Mouse (Mus musculus) forebrain, embryonic 11.5 days (tissue): ENCODE measurements around the gene Arglu1. TPM values are rescaled to one million over a fixed set of nuclear protein-coding genes. Genes with fewer than 3 reads are reported as not detected.
A peak's percentile ranks its signal among the peaks of the same experiment; 100 is the strongest.

Experiments
- ATAC-seq: fragments of 200-750 bp; cut with Nextera tagmentation; replicated peaks from 2 replicates; pipeline ENCODE4 v1.8.0; 2017; ENCODE audit warnings: moderate TSS enrichment; ENCODE audit not compliant: low FRiP score
- DNase-seq: peaks from one replicate; pipeline ENCODE4 v3.0.0-alpha.2; 2017; ENCODE audit warnings: low spot score
- H3K27ac ChIP-seq: fragments of 300-500 bp; sonication (generic); 2 replicates; pipeline ENCODE4 v1.5.1; 2014; ENCODE audit warnings: low read depth, low read length
- H3K27me3 ChIP-seq: fragments of 300-500 bp; sonication (generic); 2 replicates; pipeline ENCODE4 v1.6.1; 2014; ENCODE audit warnings: mild to moderate bottlenecking, low read length, mixed read lengths; ENCODE audit not compliant: control insufficient read depth, insufficient read depth
- H3K36me3 ChIP-seq: fragments of 300-500 bp; sonication (generic); 2 replicates; pipeline ENCODE4 v1.6.1; 2014; ENCODE audit warnings: mild to moderate bottlenecking, low read length, moderate library complexity, mixed read lengths; ENCODE audit not compliant: control insufficient read depth, insufficient read depth
- H3K4me1 ChIP-seq: fragments of 300-500 bp; sonication (generic); replicated peaks from 2 replicates; pipeline ENCODE4 v1.6.1; 2014; ENCODE audit warnings: low read length, mixed read lengths; ENCODE audit not compliant: control insufficient read depth, insufficient read depth
- H3K4me2 ChIP-seq: fragments of 300-500 bp; sonication (generic); 2 replicates; pipeline ENCODE4 v1.6.1; 2014; ENCODE audit warnings: low read depth, mild to moderate bottlenecking, low read length, moderate library complexity, mixed read lengths; ENCODE audit not compliant: severe bottlenecking
- H3K4me3 ChIP-seq: fragments of 300-500 bp; sonication (generic); 2 replicates; pipeline ENCODE4 v1.5.1; 2014; ENCODE audit warnings: low read depth, low read length
- H3K9ac ChIP-seq: fragments of 300-500 bp; sonication (generic); 2 replicates; pipeline ENCODE4 v1.6.1; 2014; ENCODE audit warnings: low read length
- H3K9me3 ChIP-seq: fragments of 300-500 bp; sonication (generic); 2 replicates; pipeline ENCODE4 v1.6.1; 2016; ENCODE audit warnings: low read length, mixed read lengths; ENCODE audit not compliant: control insufficient read depth
- WGBS: fragments of 180-500 bp; shearing (Covaris S2); extraction: QIAGEN DNeasy Blood & Tissue Kit; methylation state at CpG from one replicate; pipeline ENCODE4 v1.1.7; 2014; 5-methylcytosine and 5-hydroxymethylcytosine counted together
- polyA plus RNA-seq: library from polyadenylated mRNA; unstranded; fragments of >200 nt; fragmentation: Nextera tagmentation; extraction: Ambion mirVana; gene quantifications from 2 replicates; pipeline ENCODE4 v1.2.1, GENCODE M21; 2014

Gene Arglu1
- polyA plus RNA-seq, 1 experiment from 2014 or later, result 171 TPM

DNA sequence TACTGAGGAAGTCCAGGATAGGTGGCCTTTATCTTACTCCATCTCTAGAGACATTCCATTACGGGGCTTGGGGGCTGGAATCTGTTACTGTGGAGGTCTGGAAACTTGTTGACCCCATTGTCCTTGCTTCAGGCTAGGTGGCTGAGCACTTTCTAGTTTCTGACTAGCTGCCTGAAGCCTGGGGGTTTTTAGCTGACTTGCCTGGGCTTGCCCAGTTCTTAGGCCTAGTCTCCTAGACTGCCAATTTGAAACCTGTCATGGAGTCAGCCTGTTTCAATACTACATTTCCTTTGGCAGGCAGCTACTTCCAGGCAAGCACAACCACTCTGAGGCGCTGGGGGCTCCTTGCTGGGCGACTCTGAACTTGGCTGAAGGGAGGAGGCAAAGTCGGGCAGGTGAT, 9.9 kb upstream of the Arglu1 start:
- H3K27ac ChIP-seq, result no peak overlapping the region
- H3K27me3 ChIP-seq, result no peaks in the 10 kb centered on the region
- H3K36me3 ChIP-seq, result no peaks in the 10 kb centered on the region
- no peak overlapping the region for H3K9ac ChIP-seq
- DNase-seq, result no peak
- H3K4me3 ChIP-seq, result no peak overlapping the region
- H3K4me1 ChIP-seq, result no peaks in the 10 kb centered on the region
- WGBS, result 80% methylated on average over 4 of the region's 4 CpGs
- no peak overlapping the region for H3K4me2 ChIP-seq
- ATAC-seq, result no peak
- H3K9me3 ChIP-seq, result no peaks in the 10 kb centered on the region

DNA sequence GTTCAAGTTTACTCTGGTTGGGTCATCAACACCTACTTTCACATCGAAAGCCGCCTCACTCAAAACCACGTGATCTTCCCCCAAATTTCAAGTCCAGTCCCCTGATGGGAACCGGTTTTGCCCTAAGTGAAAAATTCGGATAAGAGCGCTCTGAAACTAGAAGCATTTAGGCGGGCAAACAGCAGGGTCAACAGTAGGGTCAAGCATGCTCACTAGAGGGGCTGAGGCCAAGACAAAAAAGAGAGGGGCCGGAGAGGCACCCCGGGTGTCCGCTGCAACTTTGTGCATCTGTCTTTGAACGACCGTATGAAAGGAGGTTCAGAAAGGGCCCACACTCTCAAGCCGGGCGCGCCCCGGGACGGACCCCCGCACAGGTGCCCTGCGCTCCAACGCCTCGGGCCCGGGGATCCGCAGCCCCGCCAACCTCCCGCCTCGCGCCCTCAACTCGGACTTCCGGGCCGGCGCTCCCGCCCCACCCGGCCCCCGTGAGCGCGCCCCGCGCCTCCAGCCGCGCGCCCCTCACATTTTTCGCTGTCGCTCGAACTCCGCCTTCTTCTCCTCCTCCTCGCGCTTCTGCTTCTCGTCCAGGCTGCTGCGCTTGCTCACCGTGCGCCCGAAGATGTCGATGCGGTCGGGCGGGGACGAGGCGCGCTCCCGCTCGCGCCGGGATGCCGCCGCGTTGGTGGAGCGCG, 721 bp downstream of the Arglu1 start:
- Histone ChIP-seq H3K4me2 (peak overlapping the region; percentile 78), H3K4me1 (peaks cover 18% of the 10 kb centered on the region), H3K9ac (peak overlapping the region; percentile 99), H3K9me3 (no peaks in the 10 kb centered on the region), H3K36me3 (no peaks in the 10 kb centered on the region), H3K4me3 (peak overlapping the region; percentile 93), H3K27ac (peak overlapping the region; percentile 87), H3K27me3 (no peaks in the 10 kb centered on the region)
- peak; percentile 76 for ATAC-seq
- peak; percentile 84 for DNase-seq
- under 1% methylated on average over 58 of the region's 68 CpGs for WGBS

DNA sequence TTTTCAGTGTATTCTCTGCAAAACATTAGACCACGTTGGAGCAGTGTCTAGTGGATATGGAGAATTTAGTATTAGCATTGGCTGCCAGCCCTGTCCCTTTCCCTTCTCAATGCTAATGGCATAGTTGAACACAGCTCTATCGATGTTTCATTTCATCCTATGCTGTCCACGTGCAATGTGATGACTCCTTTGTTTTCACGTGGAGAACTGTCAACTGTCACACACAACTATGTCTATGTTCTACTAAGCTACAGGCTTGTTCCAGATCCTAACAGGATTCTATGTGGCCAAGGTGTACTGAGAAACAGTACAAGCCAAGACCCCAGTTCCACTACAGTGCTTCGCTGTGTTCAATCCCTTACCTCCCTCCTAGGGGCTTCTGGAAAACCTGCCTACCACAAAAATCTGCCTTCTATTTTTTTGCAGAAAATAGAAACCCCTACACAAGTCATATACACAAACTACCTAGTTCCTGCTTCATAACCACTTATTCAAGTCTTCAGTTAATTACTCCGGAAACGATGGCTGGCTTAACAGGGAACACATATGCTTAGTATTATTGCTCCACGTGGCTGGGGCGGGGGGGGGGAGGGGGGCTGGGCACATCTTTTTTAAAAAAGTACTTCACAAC, 1.4 kb downstream of the Arglu1 start:
- Histone ChIP-seq H3K27me3 (no peaks in the 10 kb centered on the region), H3K27ac (no peak overlapping the region), H3K9ac (peak overlapping the region; percentile 99), H3K4me2 (peak overlapping the region; percentile 78), H3K4me1 (peaks cover 18% of the 10 kb centered on the region), H3K9me3 (no peaks in the 10 kb centered on the region), H3K4me3 (peak overlapping the region; percentile 93), H3K36me3 (no peaks in the 10 kb centered on the region)
- ATAC-seq (no peak), DNase-seq (no peak)
- WGBS, result 14% methylated on average over 9 of the region's 9 CpGs

DNA sequence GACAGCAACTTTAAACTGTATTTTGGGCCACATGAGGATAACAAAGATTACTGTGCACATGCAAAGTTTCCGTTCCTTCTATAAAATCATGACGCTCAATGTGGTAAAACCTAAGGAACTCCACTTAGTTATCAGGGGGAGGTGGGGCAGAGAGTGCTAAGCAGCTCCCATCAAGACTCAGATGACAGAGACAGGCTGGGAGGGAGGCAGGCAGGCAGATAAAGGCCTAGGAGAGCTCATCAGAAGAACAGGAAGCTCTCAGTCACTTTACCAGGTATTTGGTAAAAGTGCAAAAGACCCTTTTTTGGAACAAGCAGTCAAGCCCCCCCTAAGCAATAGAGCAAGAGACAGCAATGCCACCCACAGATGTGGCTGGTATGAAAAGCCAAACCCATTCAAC, 4.8 kb downstream of the Arglu1 start:
- H3K27ac ChIP-seq, result no peak overlapping the region
- H3K4me1 ChIP-seq, result peaks cover 18% of the 10 kb centered on the region
- peaks cover 7% of the 10 kb centered on the region; the same call in 1 of the 2 replicates for H3K36me3 ChIP-seq
- ATAC-seq (no peak), DNase-seq (no peak)
- no peaks in the 10 kb centered on the region for H3K27me3 ChIP-seq
- no peak overlapping the region for H3K9ac ChIP-seq
- no peak overlapping the region for H3K4me2 ChIP-seq
- 87% methylated on average over 2 of the region's 2 CpGs for WGBS
- H3K9me3 ChIP-seq, result no peaks in the 10 kb centered on the region
- no peak overlapping the region for H3K4me3 ChIP-seq

DNA sequence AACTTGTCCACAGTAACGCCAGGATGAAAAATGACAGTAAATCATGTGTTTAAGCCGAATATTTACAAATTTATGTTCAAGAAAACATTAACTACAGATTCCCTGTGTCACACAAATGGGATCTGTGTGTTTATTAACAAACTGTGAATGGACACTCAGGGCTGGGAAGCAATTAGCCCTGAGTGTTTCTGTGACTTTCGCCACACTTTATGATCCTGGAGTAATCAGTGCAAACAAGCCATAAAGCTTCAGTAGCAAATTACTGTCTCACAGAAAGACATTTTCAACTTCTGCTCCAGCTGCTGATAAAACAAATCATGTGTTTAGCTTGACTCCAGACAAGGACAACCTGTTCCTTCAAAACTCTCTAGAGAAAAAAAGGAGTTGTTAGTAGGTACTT, 7.6 kb downstream of the Arglu1 start:
- Histone ChIP-seq H3K27ac (no peak overlapping the region), H3K4me2 (no peak overlapping the region), H3K4me3 (no peak overlapping the region), H3K9me3 (no peaks in the 10 kb centered on the region), H3K9ac (no peak overlapping the region), H3K4me1 (peaks cover 5% of the 10 kb centered on the region; the same call in 1 of the 2 replicates), H3K27me3 (no peaks in the 10 kb centered on the region), H3K36me3 (peaks cover 14% of the 10 kb centered on the region; the same call in 1 of the 2 replicates)
- no peak for ATAC-seq
- no peak for DNase-seq
- WGBS, result 91% methylated on average over 3 of the region's 3 CpGs

DNA sequence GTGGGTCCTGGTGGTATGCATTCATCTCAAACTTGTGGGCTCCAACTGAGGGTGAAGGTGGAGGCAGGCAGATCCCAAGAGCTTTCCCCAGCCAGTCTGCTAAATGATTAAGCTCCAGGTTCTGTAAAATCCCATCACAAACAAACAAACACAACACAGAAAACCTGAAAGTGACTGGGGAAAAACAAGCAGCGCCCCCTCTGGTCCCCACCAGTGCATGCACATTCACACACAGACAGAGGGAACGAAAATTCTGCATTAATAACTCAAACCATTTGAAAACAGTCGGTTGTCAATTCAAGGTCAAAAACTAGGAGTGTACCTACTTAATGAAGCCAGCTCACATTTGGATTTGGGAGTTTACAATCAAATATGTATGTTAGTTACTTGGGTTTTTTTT, 12.1 kb downstream of the Arglu1 start:
- ATAC-seq, result no peak
- Histone ChIP-seq H3K4me2 (no peak overlapping the region), H3K36me3 (peaks cover 15% of the 10 kb centered on the region; the same call in 1 of the 2 replicates)

DNA sequence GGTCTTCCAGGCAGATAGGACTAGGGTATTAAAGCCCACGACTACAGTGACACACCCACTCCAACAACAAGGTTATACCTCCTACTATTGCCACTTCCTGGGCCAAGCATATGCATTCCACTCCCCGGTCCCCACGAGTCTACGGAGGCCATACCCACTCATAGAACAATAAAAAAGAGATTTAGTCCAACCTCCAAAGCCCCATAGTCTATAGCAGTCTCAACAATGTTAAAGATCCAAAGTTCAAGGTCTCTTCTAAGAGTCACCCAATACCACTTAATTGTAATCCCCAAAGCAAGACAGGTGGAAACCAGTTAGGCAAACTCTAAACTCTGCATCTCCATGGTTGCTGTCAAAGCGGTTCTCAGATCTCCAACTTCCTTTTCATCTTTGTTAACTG, 15.5 kb downstream of the Arglu1 start:
- peaks cover 5% of the 10 kb centered on the region; the same call in 1 of the 2 replicates for H3K36me3 ChIP-seq
- H3K9ac ChIP-seq, result no peak overlapping the region
- H3K4me2 ChIP-seq, result no peak overlapping the region
- WGBS, result 93% methylated on average over 5 of the region's 5 CpGs
- DNase-seq (no peak), ATAC-seq (no peak)
- no peaks in the 10 kb centered on the region for H3K9me3 ChIP-seq
- H3K27me3 ChIP-seq, result no peaks in the 10 kb centered on the region
- no peak overlapping the region for H3K4me3 ChIP-seq
- no peaks in the 10 kb centered on the region for H3K4me1 ChIP-seq
- H3K27ac ChIP-seq, result no peak overlapping the region

More for the DNA sequence above, 12.1 kb downstream of the Arglu1 start:
- Histone ChIP-seq H3K4me3 (no peak overlapping the region), H3K27ac (no peak overlapping the region), H3K9me3 (no peaks in the 10 kb centered on the region), H3K4me1 (no peaks in the 10 kb centered on the region), H3K27me3 (no peaks in the 10 kb centered on the region), H3K9ac (no peak overlapping the region)
- 90% methylated on average over 3 of the region's 3 CpGs for WGBS
- no peak for DNase-seq

DNA sequence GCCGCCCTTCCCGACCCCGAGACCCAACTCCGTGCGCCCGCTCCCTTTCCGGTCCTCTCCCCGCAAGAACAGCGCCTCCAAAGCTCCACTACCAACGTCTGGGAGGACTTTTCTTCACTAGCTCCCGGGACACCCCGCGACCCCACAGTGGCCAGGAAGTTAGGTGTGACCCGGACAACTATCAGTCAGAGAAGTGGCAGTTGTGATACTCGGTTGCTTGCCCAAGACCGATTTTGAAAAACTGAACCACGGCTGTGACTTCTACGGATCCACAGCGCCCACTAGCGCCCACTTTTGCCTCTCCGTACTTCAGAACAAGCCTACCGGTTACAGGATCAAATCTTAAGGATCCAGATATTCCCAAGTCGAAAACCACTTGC, 28.6 kb downstream of the Arglu1 start:
- DNase-seq, result peak; percentile 93
- Histone ChIP-seq H3K4me1 (peaks cover 1% of the 10 kb centered on the region; the same call in 1 of the 2 replicates), H3K4me3 (peak overlapping the region; percentile 80), H3K9me3 (no peaks in the 10 kb centered on the region), H3K9ac (peak overlapping the region; percentile 91), H3K27me3 (no peaks in the 10 kb centered on the region), H3K4me2 (peak overlapping the region; percentile 92), H3K36me3 (no peaks in the 10 kb centered on the region; the same call in 1 of the 2 replicates), H3K27ac (peak overlapping the region; percentile 8)
- ATAC-seq, result peak; percentile 0; the same call in 1 of the 2 replicates
- WGBS, result 0% methylated on average over 23 of the region's 23 CpGs
